Mouse (Mus musculus) heart, postnatal 36 days (tissue): ENCODE measurements at regions not wholly inside any gene's neighbourhood (a gene's known extent, or its start where the extent isn't known, plus 50 kb on each side); places are given as distances from the start of the nearest gene placed in this dataset.

Source experiments
- DNase-seq, 2 experiments: peaks; one replicate each; pipeline ENCODE4 v3.0.0; 2021 to 2022
- intact Hi-C: fragments of 180-260 bp; cut with DNase I; formaldehyde crosslinking; loops from one replicate; pipeline ENCODE4 v1.15.1; 2025

GRCm38 (mm10) chr15:13859193-13859592, 685.7 kb upstream of the Cdh6 start:
- DNase-seq: no peak
- intact Hi-C loops: loop anchor here (2.0 kb wide), 2 partner anchors 678 to 726 kb away; no protein-coding TSS in a partner anchor

- intact Hi-C loops: no loop called here
- DNase-seq: no peak
Measured at GRCm38 (mm10) chr15:13854095-13854836, 680.8 kb upstream of the Cdh6 start.
